ENCODE assay signal across 23 mouse cellular contexts in the genomic region with DNA sequence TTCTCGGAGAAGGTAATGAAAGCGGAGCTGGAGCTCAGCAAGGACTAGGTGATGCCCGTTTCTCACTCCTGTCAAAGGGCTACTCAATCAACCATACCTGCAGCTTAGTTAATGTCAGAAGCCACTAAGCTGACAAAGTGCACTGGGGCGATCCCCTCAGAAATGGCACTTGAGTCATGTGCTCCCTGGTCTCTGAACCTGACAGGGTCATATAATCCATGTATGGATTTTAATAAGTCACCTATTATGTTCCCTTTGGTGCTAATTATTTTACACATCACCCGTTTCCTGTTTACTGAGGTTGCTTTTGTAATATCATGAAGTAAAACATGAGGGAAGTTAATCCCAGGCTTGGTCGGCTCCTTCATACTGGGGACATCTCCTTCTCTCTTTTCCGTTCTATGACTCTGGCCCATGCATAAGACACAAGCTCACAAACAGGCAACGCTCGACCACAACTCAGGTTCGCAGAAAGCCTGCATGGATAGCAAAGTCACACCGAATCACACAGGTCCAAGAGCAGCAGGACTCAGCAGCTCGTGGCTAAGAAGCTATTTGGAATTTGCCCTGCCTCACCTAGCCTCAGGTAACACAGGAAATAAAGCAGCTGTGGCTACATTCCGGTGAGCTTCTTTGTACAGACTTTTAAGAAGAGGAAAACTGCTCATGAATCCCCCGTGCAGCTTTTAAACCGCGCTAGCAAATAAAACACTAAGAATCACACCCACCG.
A peak's percentile ranks its signal among the peaks of the same experiment; 100 is the strongest.
DNase-seq lines count a peak whose midpoint lies in the region; ATAC-seq and TF ChIP-seq lines count a peak whose summit lies in the region.
"Had no signal": no experiment of that assay in that cellular context is flagged by ENCODE, and none has a peak within 500 bp of the region (broad histone marks: within the 10 kb centered on the region; RNA-seq: fewer than 3 reads in every experiment).

No protein-coding gene starts in this region.

- TF ChIP-seq EP300 in liver, postnatal 0 days (IDR thresholded peaks at IDR 0.05; ENCODE audit: low read depth), result peak; percentile 75

- no peaks in the 10 kb centered on the region for H3K27me3 ChIP-seq in hindbrain, embryonic 15.5 days
- H3K27me3 ChIP-seq in hindbrain, embryonic 16.5 days (replicated peaks; ENCODE audit: control insufficient read depth, insufficient read depth, low read length), result no peaks in the 10 kb centered on the region
- H3K27me3 ChIP-seq in intestine, embryonic 16.5 days (replicated peaks; ENCODE audit: control insufficient read depth, insufficient read depth, low read length), result no peaks in the 10 kb centered on the region
- H3K27me3 ChIP-seq in liver, postnatal 0 days (ENCODE audit: insufficient read depth, low read length), result no peaks in the 10 kb centered on the region
- H3K27me3 ChIP-seq: forebrain, embryonic 12.5 days; midbrain, embryonic 15.5 days; neural tube, embryonic 15.5 days had no signal

- 0 out of 2 replicates have a peak overlapping the region, but pooled peaks have one; percentile 4 for H3K27ac ChIP-seq in hindbrain, embryonic 15.5 days (replicated peaks)
- H3K27ac ChIP-seq in hindbrain, embryonic 16.5 days (ENCODE audit: low read depth, low read length), result no peak overlapping the region
- H3K27ac ChIP-seq in intestine, embryonic 16.5 days (ENCODE audit: low read length), result peak overlapping the region; percentile 88
- H3K27ac ChIP-seq in liver, postnatal 0 days (ENCODE audit: low read depth), result peak overlapping the region; percentile 89
- H3K27ac ChIP-seq: forebrain, embryonic 12.5 days; heart, embryonic 10.5 days; limb, embryonic 10.5 days; midbrain, embryonic 15.5 days; neural tube, embryonic 15.5 days had no signal

- H3K9ac ChIP-seq in hindbrain, embryonic 15.5 days, result no peak overlapping the region
- H3K9ac ChIP-seq in hindbrain, embryonic 16.5 days (ENCODE audit: low read depth, low read length), result no peak overlapping the region
- no peak overlapping the region for H3K9ac ChIP-seq in intestine, embryonic 16.5 days (ENCODE audit: low read depth, low read length)
- H3K9ac ChIP-seq in liver, postnatal 0 days (replicated peaks), result no peak overlapping the region; the same call in 1 of the 2 replicates
- H3K9ac ChIP-seq: forebrain, embryonic 12.5 days; lung, embryonic 14.5 days; midbrain, embryonic 15.5 days; neural tube, embryonic 15.5 days had no signal

- peaks cover 16% of the 10 kb centered on the region for H3K4me1 ChIP-seq in hindbrain, embryonic 15.5 days (replicated peaks)
- peaks cover 5% of the 10 kb centered on the region for H3K4me1 ChIP-seq in hindbrain, embryonic 16.5 days (ENCODE audit: control insufficient read depth, insufficient read depth, low read depth, low read length)
- H3K4me1 ChIP-seq in intestine, embryonic 16.5 days (ENCODE audit: control insufficient read depth, insufficient read depth, low read length), result peaks cover 3% of the 10 kb centered on the region; the same call in 1 of the 2 replicates
- peaks cover 6% of the 10 kb centered on the region for H3K4me1 ChIP-seq in liver, postnatal 0 days (ENCODE audit: insufficient read depth)
- H3K4me1 ChIP-seq: neural tube, embryonic 15.5 days had no signal

- peak; percentile 5 for DNase-seq in R1 (ENCODE audit: low read depth, low spot score)
- DNase-seq in liver, postnatal 0 days, result peak; percentile 24
- no peak for DNase-seq in gastrocnemius, adult 18-20 months (ENCODE audit: low spot score)
- no peak for DNase-seq in right cerebral cortex, adult 18-20 months
- no peak for DNase-seq in cerebellum, postnatal 14 days
- DNase-seq: adrenal gland, adult 2 months; cerebellum, adult 9-10 months; gastrocnemius, postnatal 10 days; heart, postnatal 10 days; kidney, postnatal 14 days; layer of hippocampus, adult 9-11 months; lung, embryonic 14.5 days; lung, postnatal 36 days; right cerebral cortex, postnatal 25 days; thymus, postnatal 14 days had no signal

- H3K4me2 ChIP-seq in hindbrain, embryonic 15.5 days, result no peak overlapping the region
- H3K4me2 ChIP-seq in hindbrain, embryonic 16.5 days (ENCODE audit: low read length), result no peak overlapping the region
- H3K4me2 ChIP-seq in intestine, embryonic 16.5 days (ENCODE audit: low read depth, low read length), result peak overlapping the region; percentile 20
- peak overlapping the region; percentile 24; the same call in 1 of the 2 replicates for H3K4me2 ChIP-seq in liver, postnatal 0 days (ENCODE audit: low read depth, low read length)
- H3K4me2 ChIP-seq: forebrain, embryonic 12.5 days; lung, embryonic 14.5 days; midbrain, embryonic 15.5 days; neural tube, embryonic 15.5 days had no signal

- H3K4me3 ChIP-seq in hindbrain, embryonic 15.5 days, result no peak overlapping the region
- no peak overlapping the region for H3K4me3 ChIP-seq in hindbrain, embryonic 16.5 days (ENCODE audit: low read length)
- no peak overlapping the region for H3K4me3 ChIP-seq in intestine, embryonic 16.5 days (ENCODE audit: low read length)
- 0 out of 2 replicates have a peak overlapping the region, but pooled peaks have one; percentile 4 for H3K4me3 ChIP-seq in liver, postnatal 0 days (ENCODE audit: low read depth, low read length)
- H3K4me3 ChIP-seq: forebrain, embryonic 12.5 days; heart, embryonic 10.5 days; limb, embryonic 10.5 days; midbrain, embryonic 15.5 days; neural tube, embryonic 15.5 days had no signal

- no peaks in the 10 kb centered on the region for H3K9me3 ChIP-seq in hindbrain, embryonic 15.5 days
- no peaks in the 10 kb centered on the region for H3K9me3 ChIP-seq in hindbrain, embryonic 16.5 days (ENCODE audit: control insufficient read depth, low read length)
- no peaks in the 10 kb centered on the region for H3K9me3 ChIP-seq in intestine, embryonic 16.5 days (ENCODE audit: control insufficient read depth, low read length)
- H3K9me3 ChIP-seq in liver, postnatal 0 days (ENCODE audit: low read length), result no peaks in the 10 kb centered on the region
- H3K9me3 ChIP-seq: forebrain, embryonic 12.5 days; heart, embryonic 10.5 days; limb, embryonic 10.5 days; midbrain, embryonic 15.5 days; neural tube, embryonic 15.5 days had no signal

- no peak for ATAC-seq in hindbrain, embryonic 15.5 days (ENCODE audit: low FRiP score, low read depth)
- ATAC-seq in hindbrain, embryonic 16.5 days, result no peak
- peak; percentile 95 for ATAC-seq in intestine, embryonic 16.5 days
- ATAC-seq in liver, postnatal 0 days, result peak; percentile 92
- ATAC-seq: midbrain, embryonic 15.5 days had no signal

- H3K36me3 ChIP-seq in hindbrain, embryonic 15.5 days, result no peaks in the 10 kb centered on the region
- no peaks in the 10 kb centered on the region for H3K36me3 ChIP-seq in hindbrain, embryonic 16.5 days (ENCODE audit: control insufficient read depth, insufficient read depth, low read length)
- H3K36me3 ChIP-seq in intestine, embryonic 16.5 days (ENCODE audit: control insufficient read depth, insufficient read depth, low read length), result no peaks in the 10 kb centered on the region
- no peaks in the 10 kb centered on the region for H3K36me3 ChIP-seq in liver, postnatal 0 days (replicated peaks; ENCODE audit: insufficient read depth, low read length)
- H3K36me3 ChIP-seq: forebrain, embryonic 12.5 days; heart, embryonic 10.5 days; midbrain, embryonic 15.5 days; neural tube, embryonic 15.5 days had no signal

- TF ChIP-seq CTCF in liver, postnatal 0 days (IDR thresholded peaks at IDR 0.05; ENCODE audit: low read depth), result no peak

- WGBS in hindbrain, embryonic 15.5 days, result 84% methylated on average over 17 of the region's 17 CpGs
- 84% methylated on average over 17 of the region's 17 CpGs for WGBS in hindbrain, embryonic 16.5 days
- 67% methylated on average over 17 of the region's 17 CpGs for WGBS in intestine, embryonic 16.5 days
- WGBS in liver, postnatal 0 days (ENCODE audit: insufficient replicate concordance), result 63% methylated on average over 17 of the region's 17 CpGs

Comparison
In these comparisons a context has a peak if more than half of its experiments do, and no peak if none do; other contexts are left out.
1. ATAC-seq: peak in intestine, embryonic 16.5 days (single experiment) and liver, postnatal 0 days (single experiment); none in hindbrain, embryonic 15.5 days (single experiment) and hindbrain, embryonic 16.5 days (single experiment).
2. H3K4me2 ChIP-seq: peak in intestine, embryonic 16.5 days (single experiment) and liver, postnatal 0 days (single experiment); none in hindbrain, embryonic 15.5 days (single experiment) and hindbrain, embryonic 16.5 days (single experiment).
3. DNase-seq: peak in R1 (single experiment) and liver, postnatal 0 days (single experiment); none in gastrocnemius, adult 18-20 months (single experiment), right cerebral cortex, adult 18-20 months (single experiment) and cerebellum, postnatal 14 days (0 of 2).